Mouse (Mus musculus) heart, adult 8-10 months (tissue): ENCODE data around the gene Kif13a. TPM values are rescaled to one million over a fixed set of nuclear protein-coding genes. Genes with fewer than 3 reads are reported as not detected.

Experiments
- DNase-seq: peaks from one replicate; pipeline ENCODE4 v3.0.0; 2022; ENCODE audit warnings: low spot score
- total RNA-seq, 4 experiments: library from RNA; stranded (reverse); gene quantifications; 2 replicates each; pipeline ENCODE4 v1.2.4; 2022

The Kif13a gene
- 100 to 1,000 TPM; 113 to 126 (median 121) TPM for total RNA-seq

- DNase-seq, result peak; percentile 94
Observed at GRCm38 (mm10) chr13:46929719-46930658, at the start of gene Kif13a. TSS of gene Kif13a (minus strand) at chr13:46929867.

- no peak for DNase-seq
Observed at GRCm38 (mm10) chr13:46976532-46976931, 46.9 kb upstream of the Kif13a start.

GRCm38 (mm10) chr13:46975930-46976329 is 46.3 kb upstream of the Kif13a start:
- DNase-seq, result no peak

- no peak for DNase-seq
Observed at GRCm38 (mm10) chr13:46975031-46975551, 45.4 kb upstream of the Kif13a start.

- DNase-seq, result no peak
Observed at GRCm38 (mm10) chr13:46970286-46970945, 40.7 kb upstream of the Kif13a start.

GRCm38 (mm10) chr13:46968626-46969025 is 39.0 kb upstream of the Kif13a start:
- DNase-seq, result no peak

- no peak for DNase-seq
Observed at GRCm38 (mm10) chr13:46967308-46967707, 37.6 kb upstream of the Kif13a start.

GRCm38 (mm10) chr13:46960878-46961474 is 31.3 kb upstream of the Kif13a start:
- no peak for DNase-seq

GRCm38 (mm10) chr13:46959139-46959538 is 29.5 kb upstream of the Kif13a start:
- no peak for DNase-seq

GRCm38 (mm10) chr13:46951212-46951611 is 21.5 kb upstream of the Kif13a start:
- DNase-seq, result no peak

GRCm38 (mm10) chr13:46949741-46950140 is 20.1 kb upstream of the Kif13a start:
- no peak for DNase-seq

- no peak for DNase-seq
Observed at GRCm38 (mm10) chr13:46948027-46948426, 18.4 kb upstream of the Kif13a start.

- DNase-seq, result no peak
Observed at GRCm38 (mm10) chr13:46946041-46946440, 16.4 kb upstream of the Kif13a start.

GRCm38 (mm10) chr13:46945256-46945655 is 15.6 kb upstream of the Kif13a start:
- no peak for DNase-seq

- DNase-seq, result no peak
Observed at GRCm38 (mm10) chr13:46943294-46943693, 13.6 kb upstream of the Kif13a start.

GRCm38 (mm10) chr13:46934116-46934515 is 4.4 kb upstream of the Kif13a start:
- no peak for DNase-seq

GRCm38 (mm10) chr13:46932846-46933245 is 3.2 kb upstream of the Kif13a start:
- DNase-seq, result no peak

- DNase-seq, result no peak
Observed at GRCm38 (mm10) chr13:46932049-46932448, 2.4 kb upstream of the Kif13a start.

- no peak for DNase-seq
Observed at GRCm38 (mm10) chr13:46930659-46931046, 986 bp upstream of the Kif13a start.

GRCm38 (mm10) chr13:46928961-46929691 is 541 bp downstream of the Kif13a start:
- DNase-seq, result no peak

GRCm38 (mm10) chr13:46928404-46928803 is 1.3 kb downstream of the Kif13a start:
- DNase-seq, result no peak
